Mouse (Mus musculus) heart, embryonic 13.5 days (tissue): Measurements from ENCODE around the gene Gm9857. TPM values are rescaled to one million over a fixed set of nuclear protein-coding genes. Genes with fewer than 3 reads are reported as not detected.

Experiments
- ATAC-seq: fragments of 200-750 bp; cut with Nextera tagmentation; 2 replicates; pipeline ENCODE4 v1.8.0; 2017; ENCODE audit warnings: moderate TSS enrichment; ENCODE audit not compliant: insufficient number of reproducible peaks, low FRiP score, low TSS enrichment; ENCODE audit errors: extremely low read depth
- H3K27ac ChIP-seq: fragments of 300-500 bp; sonication (generic); replicated peaks from 2 replicates; pipeline ENCODE4 v1.5.1; 2015; ENCODE audit warnings: moderate library complexity, mild to moderate bottlenecking, inconsistent platforms
- H3K27me3 ChIP-seq: fragments of 300-500 bp; sonication (generic); replicated peaks from 2 replicates; pipeline ENCODE4 v1.6.1; 2015; ENCODE audit warnings: mild to moderate bottlenecking, inconsistent platforms
- H3K36me3 ChIP-seq: fragments of 300-500 bp; sonication (generic); 2 replicates; pipeline ENCODE4 v1.6.1; 2015; ENCODE audit warnings: mild to moderate bottlenecking, inconsistent platforms
- H3K4me1 ChIP-seq: fragments of 300-500 bp; sonication (generic); 2 replicates; pipeline ENCODE4 v1.6.1; 2015; ENCODE audit warnings: inconsistent platforms
- H3K4me2 ChIP-seq: fragments of 300-500 bp; sonication (generic); 2 replicates; pipeline ENCODE4 v1.6.1; 2015; ENCODE audit warnings: inconsistent platforms, mild to moderate bottlenecking, moderate library complexity
- H3K4me3 ChIP-seq: fragments of 300-500 bp; sonication (generic); 2 replicates; pipeline ENCODE4 v1.5.1; 2015; ENCODE audit warnings: moderate library complexity, mild to moderate bottlenecking, inconsistent platforms
- H3K9ac ChIP-seq: fragments of 300-500 bp; sonication (generic); 2 replicates; pipeline ENCODE4 v1.6.1; 2015; ENCODE audit warnings: inconsistent platforms, mild to moderate bottlenecking, moderate library complexity
- H3K9me3 ChIP-seq: fragments of 300-500 bp; sonication (generic); 2 replicates; pipeline ENCODE4 v1.6.1; 2016; ENCODE audit warnings: inconsistent platforms
- WGBS: fragments of 180-500 bp; shearing (Covaris S2); methylation state at CpG from one replicate; pipeline ENCODE4 v1.1.7; 2015; ENCODE audit warnings: mixed read lengths; 5-methylcytosine and 5-hydroxymethylcytosine counted together
- polyA plus RNA-seq: library from polyadenylated mRNA; unstranded; fragments of >200 nt; fragmentation: Nextera tagmentation; extraction: Ambion mirVana; gene quantifications from 2 replicates; pipeline ENCODE4 v1.2.1, GENCODE M21; 2015

Gm9857 gene
- polyA plus RNA-seq, result not detected in 2 replicates

GRCm38 (mm10) chr3:108940001-108940633, at the start of gene Gm9857:
TSS of gene Gm9857 (minus strand) at chr3:108940445.
- H3K4me2 ChIP-seq, result peak within 1 kb of the TSS; percentile 70
- peak within 1 kb of the TSS; percentile 45 for H3K4me3 ChIP-seq
- 46% methylated on average over 43 of the region's 59 CpGs for WGBS
- H3K27me3 ChIP-seq, result peaks cover 10% of the 10 kb centered on the region
- no peak within 1 kb of the TSS for H3K27ac ChIP-seq
- H3K9ac ChIP-seq, result peak within 1 kb of the TSS; percentile 33; the same call in 1 of the 2 replicates
- H3K36me3 ChIP-seq, result no peaks in the 10 kb centered on the region
- peaks cover 3% of the 10 kb centered on the region; the same call in 1 of the 2 replicates for H3K4me1 ChIP-seq
- H3K9me3 ChIP-seq, result no peaks in the 10 kb centered on the region
- no peak for ATAC-seq

GRCm38 (mm10) chr3:108987009-108987659, 46.9 kb upstream of the Gm9857 start:
- Histone ChIP-seq H3K27ac (no peak overlapping the region), H3K27me3 (no peaks in the 10 kb centered on the region), H3K9ac (no peak overlapping the region), H3K4me2 (no peak overlapping the region), H3K36me3 (peaks cover 68% of the 10 kb centered on the region), H3K4me1 (no peaks in the 10 kb centered on the region), H3K9me3 (no peaks in the 10 kb centered on the region), H3K4me3 (no peak overlapping the region)
- ATAC-seq, result no peak
- WGBS, result 73% methylated on average over 12 of the region's 12 CpGs

DNA sequence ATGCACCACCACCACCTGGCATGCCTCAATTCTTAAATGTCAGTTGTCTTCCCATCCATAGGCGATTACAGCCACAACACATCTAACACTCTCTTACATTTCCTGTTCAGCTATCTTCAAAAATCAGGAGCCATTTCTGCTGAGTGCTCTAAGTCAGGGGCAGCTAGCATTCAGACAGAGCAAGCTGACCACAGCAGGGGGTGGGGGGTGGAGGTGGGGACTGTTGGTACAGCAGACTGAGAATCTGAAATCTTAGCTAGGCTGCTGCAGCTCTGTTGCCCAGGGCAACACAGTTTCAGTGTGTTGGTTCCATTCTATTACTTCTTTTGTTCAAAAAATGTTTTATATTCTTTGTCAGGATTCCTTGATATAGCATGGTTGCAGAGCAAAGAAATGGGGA, 46.3 kb upstream of the Gm9857 start:
- peaks cover 62% of the 10 kb centered on the region for H3K36me3 ChIP-seq
- no peaks in the 10 kb centered on the region for H3K27me3 ChIP-seq
- H3K9ac ChIP-seq, result no peak overlapping the region
- no peak for ATAC-seq
- no peak overlapping the region for H3K27ac ChIP-seq
- H3K4me3 ChIP-seq, result no peak overlapping the region
- no peaks in the 10 kb centered on the region for H3K4me1 ChIP-seq
- H3K9me3 ChIP-seq, result no peaks in the 10 kb centered on the region
- H3K4me2 ChIP-seq, result no peak overlapping the region
- WGBS, result 76% methylated on average over 1 of the region's 1 CpGs

- Histone ChIP-seq H3K4me3 (no peak overlapping the region), H3K9me3 (no peaks in the 10 kb centered on the region), H3K9ac (no peak overlapping the region), H3K4me1 (no peaks in the 10 kb centered on the region), H3K36me3 (peaks cover 60% of the 10 kb centered on the region), H3K27me3 (no peaks in the 10 kb centered on the region), H3K4me2 (no peak overlapping the region), H3K27ac (no peak overlapping the region)
- 29% methylated on average over 5 of the region's 5 CpGs for WGBS
- ATAC-seq, result no peak
These were observed 43.7 kb upstream of the Gm9857 start for GRCm38 (mm10) chr3:108983989-108984388.

- no peaks in the 10 kb centered on the region for H3K27me3 ChIP-seq
- H3K4me2 ChIP-seq, result no peak overlapping the region
- peaks cover 61% of the 10 kb centered on the region for H3K36me3 ChIP-seq
- 66% methylated on average over 6 of the region's 6 CpGs for WGBS
- no peaks in the 10 kb centered on the region for H3K9me3 ChIP-seq
- ATAC-seq, result no peak
- no peak overlapping the region for H3K27ac ChIP-seq
- H3K9ac ChIP-seq, result no peak overlapping the region
- no peak overlapping the region for H3K4me3 ChIP-seq
- no peaks in the 10 kb centered on the region for H3K4me1 ChIP-seq
These were observed 41.7 kb upstream of the Gm9857 start for GRCm38 (mm10) chr3:108981946-108982345.

GRCm38 (mm10) chr3:108977340-108978030, 37.2 kb upstream of the Gm9857 start:
- H3K36me3 ChIP-seq, result peaks cover 55% of the 10 kb centered on the region

DNA sequence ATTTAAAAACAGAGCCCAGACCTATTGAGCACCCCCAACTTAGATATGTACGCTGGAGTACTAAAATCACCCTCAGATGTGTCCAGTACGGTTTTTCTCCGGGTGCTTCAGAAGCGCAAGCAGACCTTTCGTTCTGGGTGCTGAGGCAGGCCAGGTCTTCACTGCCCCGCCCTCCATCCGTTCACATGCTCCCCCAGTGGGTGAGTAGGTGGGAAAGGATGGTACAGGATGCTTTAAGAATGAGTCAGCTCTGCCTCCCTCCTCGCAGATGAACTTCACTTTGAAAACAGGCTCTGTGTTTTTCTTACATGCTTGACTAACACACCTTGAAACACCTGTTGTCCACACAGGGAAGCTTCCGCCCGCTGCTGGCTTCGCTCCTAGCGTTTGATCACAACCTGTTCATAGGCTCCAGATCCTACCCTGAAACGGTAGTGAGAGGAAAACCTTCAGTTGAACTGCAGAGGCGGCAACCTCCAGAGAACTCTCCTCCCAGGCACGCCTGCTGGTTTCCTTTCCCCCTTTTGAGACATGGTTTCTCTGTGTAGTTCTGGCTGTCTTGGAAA, 34.8 kb upstream of the Gm9857 start:
- ATAC-seq, result no peak
- Histone ChIP-seq H3K27ac (no peak overlapping the region), H3K27me3 (no peaks in the 10 kb centered on the region), H3K4me2 (no peak overlapping the region), H3K4me3 (no peak overlapping the region), H3K36me3 (peaks cover 53% of the 10 kb centered on the region), H3K9ac (no peak overlapping the region), H3K4me1 (no peaks in the 10 kb centered on the region), H3K9me3 (no peaks in the 10 kb centered on the region)
- 79% methylated on average over 15 of the region's 15 CpGs for WGBS

More at GRCm38 (mm10) chr3:108977340-108978030, 37.2 kb upstream of the Gm9857 start:
- no peak overlapping the region for H3K4me3 ChIP-seq
- H3K27ac ChIP-seq, result no peak overlapping the region
- H3K9ac ChIP-seq, result no peak overlapping the region
- no peaks in the 10 kb centered on the region for H3K4me1 ChIP-seq
- H3K9me3 ChIP-seq, result no peaks in the 10 kb centered on the region
- ATAC-seq, result no peak
- 90% methylated on average over 13 of the region's 13 CpGs for WGBS
- no peaks in the 10 kb centered on the region for H3K27me3 ChIP-seq
- no peak overlapping the region for H3K4me2 ChIP-seq

GRCm38 (mm10) chr3:108973980-108974660, 33.9 kb upstream of the Gm9857 start:
- H3K4me1 ChIP-seq, result no peaks in the 10 kb centered on the region
- no peak overlapping the region for H3K9ac ChIP-seq
- WGBS, result 61% methylated on average over 13 of the region's 13 CpGs
- ATAC-seq, result no peak
- no peak overlapping the region for H3K4me3 ChIP-seq
- no peaks in the 10 kb centered on the region for H3K9me3 ChIP-seq
- peaks cover 48% of the 10 kb centered on the region for H3K36me3 ChIP-seq
- no peaks in the 10 kb centered on the region for H3K27me3 ChIP-seq
- H3K4me2 ChIP-seq, result no peak overlapping the region
- no peak overlapping the region for H3K27ac ChIP-seq

DNA sequence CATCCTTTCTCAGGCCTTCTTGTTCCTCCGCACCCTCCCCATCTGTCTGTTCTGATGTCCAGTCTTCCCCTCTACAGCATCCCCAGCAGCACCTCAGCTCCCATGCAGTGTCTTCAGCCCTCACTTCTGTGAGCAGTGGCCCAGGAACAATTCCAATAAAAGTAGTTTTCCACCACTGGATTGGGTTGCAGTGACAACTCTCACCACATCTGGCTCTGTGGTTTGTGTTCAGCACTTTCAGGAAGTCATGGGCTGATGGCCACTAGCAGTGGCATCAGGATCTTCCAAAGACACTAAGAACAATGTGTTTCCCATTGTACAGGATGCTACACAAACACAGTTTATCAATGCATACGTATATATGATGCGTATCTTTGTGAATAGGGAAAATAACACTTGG, 25.8 kb upstream of the Gm9857 start:
- H3K27me3 ChIP-seq, result no peaks in the 10 kb centered on the region
- ATAC-seq, result no peak
- WGBS, result 77% methylated on average over 3 of the region's 3 CpGs
- no peak overlapping the region for H3K27ac ChIP-seq
- peaks cover 10% of the 10 kb centered on the region; the same call in 1 of the 2 replicates for H3K36me3 ChIP-seq
- no peak overlapping the region for H3K4me3 ChIP-seq
- H3K4me2 ChIP-seq, result no peak overlapping the region
- H3K9me3 ChIP-seq, result no peaks in the 10 kb centered on the region
- no peak overlapping the region for H3K9ac ChIP-seq
- H3K4me1 ChIP-seq, result peaks cover 5% of the 10 kb centered on the region

DNA sequence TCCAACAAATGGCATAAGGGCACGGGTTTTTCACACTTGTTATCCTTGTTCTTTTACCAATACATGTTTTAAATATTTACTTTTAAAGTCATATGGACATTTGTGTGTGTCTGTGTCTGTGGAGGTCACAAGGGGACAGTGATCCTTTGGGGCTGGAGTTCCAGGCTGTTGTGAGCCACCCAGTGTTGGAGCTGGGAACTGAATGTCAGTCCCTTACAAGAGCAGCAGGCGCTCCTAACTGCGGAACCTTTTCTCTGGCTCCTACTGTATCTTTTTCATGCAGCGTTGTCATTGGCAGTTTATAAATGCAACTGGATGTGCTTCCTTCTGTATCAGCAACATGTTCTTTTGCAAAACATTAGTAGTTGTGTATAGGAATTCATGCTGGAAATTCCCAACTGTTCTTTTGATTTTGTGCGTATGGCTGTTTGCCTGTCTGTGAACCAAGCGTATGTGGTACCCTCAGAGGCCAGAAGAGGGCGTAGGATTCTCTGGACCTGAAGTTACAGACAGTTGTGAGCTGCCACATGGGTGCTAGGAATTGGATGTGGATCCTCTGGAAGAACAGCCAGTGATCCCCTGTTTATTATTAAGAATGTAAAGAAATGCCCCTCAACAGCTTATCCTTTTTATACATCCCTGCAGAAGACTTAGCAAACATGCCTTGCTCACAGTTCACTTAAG, 24.3 kb upstream of the Gm9857 start:
- no peak overlapping the region for H3K4me3 ChIP-seq
- no peak overlapping the region for H3K4me2 ChIP-seq
- no peaks in the 10 kb centered on the region for H3K9me3 ChIP-seq
- no peak overlapping the region for H3K27ac ChIP-seq
- no peaks in the 10 kb centered on the region for H3K27me3 ChIP-seq
- no peaks in the 10 kb centered on the region for H3K36me3 ChIP-seq
- 65% methylated on average over 7 of the region's 7 CpGs for WGBS
- H3K9ac ChIP-seq, result no peak overlapping the region
- no peak for ATAC-seq
- peaks cover 5% of the 10 kb centered on the region for H3K4me1 ChIP-seq
